Mouse (Mus musculus) bone marrow, adult 2 months (tissue): ENCODE measurements around the gene Gm10229.
"Not testable (repeated sequence)": the region's sequence is repeated elsewhere in the genome, so short reads cannot be mapped to it uniquely, and the experiment has no call there.

Experiments
- CTCF ChIP-seq: fragments of 200-500 bp; IDR thresholded peaks from 2 replicates; pipeline ENCODE4 v1.5.1; 2011; ENCODE audit warnings: low read length, control low read depth; ENCODE audit not compliant: control insufficient read depth, insufficient read depth
- POLR2A ChIP-seq: fragments of 200-500 bp; IDR thresholded peaks from 2 replicates; pipeline ENCODE4 v1.6.1; 2011; ENCODE audit warnings: low read depth, mild to moderate bottlenecking, control low read depth, low read length, borderline replicate concordance; ENCODE audit not compliant: control insufficient read depth

- TF ChIP-seq CTCF, POLR2A: not testable (repeated sequence)
These were observed 16.3 kb downstream of the Gm10229 start, which contains the start of gene Krtap6-1 for GRCm38 (mm10) chr16:89031399-89031798.
